Mouse (Mus musculus) stomach, embryonic 16.5 days (tissue): ENCODE data around the gene Dok5. TPM values are rescaled to one million over a fixed set of nuclear protein-coding genes. Genes with fewer than 3 reads are reported as not detected.

Source experiments
- ATAC-seq: fragments of 200-750 bp; cut with Nextera tagmentation; 2 replicates; pipeline ENCODE4 v1.8.0; 2017; ENCODE audit warnings: moderate number of reproducible peaks, moderate TSS enrichment; ENCODE audit not compliant: insufficient read depth, low FRiP score
- H3K27ac ChIP-seq: fragments of 300-500 bp; sonication (generic); 2 replicates; pipeline ENCODE4 v1.5.1; 2014; ENCODE audit warnings: low read length
- H3K27me3 ChIP-seq: fragments of 300-500 bp; sonication (generic); 2 replicates; pipeline ENCODE4 v1.6.1; 2014; ENCODE audit warnings: low read length, control low read depth, mixed read lengths; ENCODE audit not compliant: control insufficient read depth, insufficient read depth
- H3K36me3 ChIP-seq: fragments of 300-500 bp; sonication (generic); 2 replicates; pipeline ENCODE4 v1.6.1; 2014; ENCODE audit warnings: low read length; ENCODE audit not compliant: control insufficient read depth, insufficient read depth
- H3K4me1 ChIP-seq: fragments of 300-500 bp; sonication (generic); 2 replicates; pipeline ENCODE4 v1.6.1; 2014; ENCODE audit warnings: low read length, control low read depth, mixed read lengths; ENCODE audit not compliant: control insufficient read depth, insufficient read depth
- H3K4me2 ChIP-seq: fragments of 300-500 bp; sonication (generic); 2 replicates; pipeline ENCODE4 v1.6.1; 2014; ENCODE audit warnings: low read depth, low read length, mixed read lengths
- H3K4me3 ChIP-seq: fragments of 300-500 bp; sonication (generic); replicated peaks from 2 replicates; pipeline ENCODE4 v1.5.1; 2014; ENCODE audit warnings: mild to moderate bottlenecking, low read length
- H3K9ac ChIP-seq: fragments of 300-500 bp; sonication (generic); 2 replicates; pipeline ENCODE4 v1.6.1; 2014; ENCODE audit warnings: low read length
- H3K9me3 ChIP-seq: fragments of 300-500 bp; sonication (generic); replicated peaks from 2 replicates; pipeline ENCODE4 v1.6.1; 2016; ENCODE audit warnings: low read length, control low read depth; ENCODE audit not compliant: control insufficient read depth
- WGBS: fragments of 180-500 bp; shearing (Covaris S2); extraction: QIAGEN DNeasy Blood & Tissue Kit; methylation state at CpG from one replicate; pipeline ENCODE4 v1.1.7; 2014; 5-methylcytosine and 5-hydroxymethylcytosine counted together
- polyA plus RNA-seq: library from polyadenylated mRNA; unstranded; fragments of >200 nt; fragmentation: Nextera tagmentation; extraction: Ambion mirVana; gene quantifications from 2 replicates; pipeline ENCODE4 v1.2.1, GENCODE M21; 2015

The Dok5 gene
- polyA plus RNA-seq, 1 experiment from 2014 or later, result 3.5 TPM

DNA sequence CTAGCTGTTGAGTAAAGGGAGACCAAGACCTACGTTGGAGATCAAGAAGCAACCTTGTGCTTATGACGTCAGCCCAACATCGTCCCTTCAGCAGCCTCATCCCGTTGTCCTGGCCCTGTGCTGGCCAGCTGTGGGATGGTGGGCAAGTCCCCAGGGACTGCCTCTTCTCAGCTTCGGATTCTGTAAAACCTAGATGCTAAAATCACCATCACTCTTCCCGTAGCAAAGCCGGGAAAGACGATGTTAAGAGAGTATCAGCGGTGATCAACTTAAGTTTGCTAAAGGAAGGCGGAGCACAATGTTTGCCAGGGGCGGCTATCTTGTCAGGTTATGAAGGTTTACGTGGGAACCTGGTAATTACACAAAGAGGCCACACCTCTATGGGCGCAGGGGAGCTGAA, 826 bp upstream of the Dok5 start:
- Histone ChIP-seq H3K4me3 (no peak overlapping the region), H3K9ac (peak overlapping the region; percentile 67; the same call in 1 of the 2 replicates), H3K4me2 (no peak overlapping the region), H3K4me1 (peaks cover 3% of the 10 kb centered on the region; the same call in 1 of the 2 replicates), H3K9me3 (no peaks in the 10 kb centered on the region), H3K36me3 (no peaks in the 10 kb centered on the region), H3K27ac (no peak overlapping the region), H3K27me3 (peaks cover 22% of the 10 kb centered on the region; the same call in 1 of the 2 replicates)
- no peak for ATAC-seq
- WGBS, result 47% methylated on average over 13 of the region's 13 CpGs

GRCm38 (mm10) chr2:170731205-170731604, 402 bp upstream of the Dok5 start:
- peak overlapping the region; percentile 56 for H3K4me3 ChIP-seq
- H3K9me3 ChIP-seq, result no peaks in the 10 kb centered on the region
- H3K9ac ChIP-seq, result peak overlapping the region; percentile 67; the same call in 1 of the 2 replicates
- peak overlapping the region; percentile 82 for H3K4me2 ChIP-seq
- WGBS, result 13% methylated on average over 6 of the region's 6 CpGs
- H3K27ac ChIP-seq, result no peak overlapping the region
- H3K27me3 ChIP-seq, result peaks cover 22% of the 10 kb centered on the region; the same call in 1 of the 2 replicates
- peaks cover 3% of the 10 kb centered on the region; the same call in 1 of the 2 replicates for H3K4me1 ChIP-seq
- ATAC-seq, result peak; percentile 19; the same call in 1 of the 2 replicates
- H3K36me3 ChIP-seq, result no peaks in the 10 kb centered on the region

GRCm38 (mm10) chr2:170733671-170734070, 2.1 kb downstream of the Dok5 start:
- H3K4me2 ChIP-seq, result no peak overlapping the region
- ATAC-seq, result no peak
- H3K4me3 ChIP-seq, result no peak overlapping the region
- peaks cover 3% of the 10 kb centered on the region; the same call in 1 of the 2 replicates for H3K4me1 ChIP-seq
- H3K27me3 ChIP-seq, result peaks cover 22% of the 10 kb centered on the region; the same call in 1 of the 2 replicates
- no peaks in the 10 kb centered on the region for H3K9me3 ChIP-seq
- WGBS, result 97% methylated on average over 1 of the region's 1 CpGs
- no peak overlapping the region for H3K9ac ChIP-seq
- no peaks in the 10 kb centered on the region for H3K36me3 ChIP-seq
- no peak overlapping the region for H3K27ac ChIP-seq

GRCm38 (mm10) chr2:170734446-170734845, 2.8 kb downstream of the Dok5 start:
- Histone ChIP-seq H3K4me2 (no peak overlapping the region), H3K4me1 (peaks cover 3% of the 10 kb centered on the region; the same call in 1 of the 2 replicates), H3K9me3 (no peaks in the 10 kb centered on the region), H3K36me3 (no peaks in the 10 kb centered on the region), H3K27me3 (peaks cover 22% of the 10 kb centered on the region; the same call in 1 of the 2 replicates), H3K4me3 (no peak overlapping the region), H3K9ac (no peak overlapping the region), H3K27ac (no peak overlapping the region)
- 50% methylated on average over 3 of the region's 3 CpGs for WGBS
- ATAC-seq, result no peak

- Histone ChIP-seq H3K4me3 (no peak overlapping the region), H3K4me2 (no peak overlapping the region), H3K9ac (no peak overlapping the region), H3K4me1 (no peaks in the 10 kb centered on the region), H3K9me3 (no peaks in the 10 kb centered on the region), H3K27me3 (0 out of 2 replicates have a peak, but pooled peaks cover 3% of the 10 kb centered on the region), H3K27ac (no peak overlapping the region), H3K36me3 (no peaks in the 10 kb centered on the region)
- ATAC-seq, result no peak
- WGBS, result 80% methylated on average over 9 of the region's 9 CpGs
Measured at GRCm38 (mm10) chr2:170738446-170738845, 6.8 kb downstream of the Dok5 start.

DNA sequence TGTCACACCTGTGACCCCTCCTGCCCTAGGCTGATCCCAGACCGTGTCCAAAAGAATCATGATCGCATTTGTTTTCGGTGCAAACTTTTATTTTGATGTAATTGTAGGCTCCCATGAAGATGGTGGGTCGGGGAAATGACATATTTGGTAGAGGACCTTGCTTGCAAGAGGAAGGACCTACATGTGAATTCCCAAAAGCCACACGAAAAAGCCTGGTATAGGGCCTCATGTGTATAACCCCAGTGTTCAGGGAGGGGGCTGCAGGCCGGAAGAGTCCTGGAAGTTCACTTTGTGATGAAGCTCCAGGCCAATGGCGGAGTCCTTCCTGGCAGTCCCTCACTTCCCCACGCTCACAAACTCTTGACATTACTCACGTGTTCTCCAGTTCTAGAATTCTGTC, 7.3 kb downstream of the Dok5 start:
- ATAC-seq, result no peak
- H3K4me3 ChIP-seq, result no peak overlapping the region
- H3K36me3 ChIP-seq, result no peaks in the 10 kb centered on the region
- no peak overlapping the region for H3K9ac ChIP-seq
- H3K27ac ChIP-seq, result no peak overlapping the region
- no peaks in the 10 kb centered on the region for H3K9me3 ChIP-seq
- 83% methylated on average over 9 of the region's 9 CpGs for WGBS
- H3K4me2 ChIP-seq, result no peak overlapping the region
- H3K27me3 ChIP-seq, result no peaks in the 10 kb centered on the region
- no peaks in the 10 kb centered on the region; the same call in 1 of the 2 replicates for H3K4me1 ChIP-seq

- Histone ChIP-seq H3K9ac (no peak overlapping the region), H3K4me3 (no peak overlapping the region), H3K27me3 (no peaks in the 10 kb centered on the region), H3K4me1 (no peaks in the 10 kb centered on the region; the same call in 1 of the 2 replicates), H3K27ac (no peak overlapping the region), H3K4me2 (no peak overlapping the region), H3K36me3 (no peaks in the 10 kb centered on the region), H3K9me3 (no peaks in the 10 kb centered on the region)
- ATAC-seq, result no peak
- 48% methylated on average over 8 of the region's 8 CpGs for whole genome bisulfite sequencing
Measured at GRCm38 (mm10) chr2:170739713-170740365, 8.2 kb downstream of the Dok5 start.

DNA sequence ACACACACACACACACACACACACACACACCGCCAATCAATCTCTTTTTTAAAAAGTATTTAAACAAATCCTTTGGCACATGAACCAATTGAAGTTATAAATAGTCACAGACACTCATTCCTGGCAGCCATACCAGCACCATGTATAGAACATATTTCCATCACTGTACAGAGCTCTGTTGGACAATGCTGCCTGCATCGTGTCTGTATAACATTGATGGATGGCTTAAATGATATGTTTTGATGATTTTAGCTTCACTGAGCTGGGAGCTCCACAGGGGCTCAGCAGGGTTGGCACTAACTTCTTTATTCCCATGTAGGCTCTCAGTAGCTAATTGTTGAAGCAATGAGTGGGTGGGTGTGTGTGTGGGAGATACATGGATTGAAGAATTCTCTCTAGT, 11.9 kb downstream of the Dok5 start:
- WGBS, result 67% methylated on average over 2 of the region's 2 CpGs
- no peaks in the 10 kb centered on the region for H3K36me3 ChIP-seq
- H3K27me3 ChIP-seq, result no peaks in the 10 kb centered on the region
- no peaks in the 10 kb centered on the region; the same call in 1 of the 2 replicates for H3K4me1 ChIP-seq
- no peak overlapping the region for H3K9ac ChIP-seq
- no peak overlapping the region for H3K27ac ChIP-seq
- no peak overlapping the region for H3K4me3 ChIP-seq
- no peaks in the 10 kb centered on the region for H3K9me3 ChIP-seq
- H3K4me2 ChIP-seq, result no peak overlapping the region
- ATAC-seq, result no peak

DNA sequence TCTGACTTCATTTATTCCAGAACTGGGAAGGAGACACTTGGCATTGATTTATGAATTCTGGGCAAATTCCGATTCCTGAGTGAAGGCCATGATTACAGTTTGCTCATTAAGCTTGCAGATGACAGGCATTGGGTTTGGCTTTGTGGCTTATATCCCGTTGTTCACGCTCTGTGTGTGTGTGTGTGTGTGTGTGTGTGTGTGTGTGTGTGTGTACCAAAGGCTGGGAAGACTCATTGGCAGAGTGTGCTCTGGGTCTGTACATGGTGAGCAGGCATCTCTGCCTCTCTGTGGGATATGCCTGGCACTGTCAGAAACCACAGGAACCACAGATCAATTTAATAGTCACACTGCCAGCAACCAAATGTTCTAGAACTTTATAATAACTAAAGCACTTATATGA, 17.3 kb downstream of the Dok5 start:
- Histone ChIP-seq H3K4me2 (no peak overlapping the region), H3K27me3 (no peaks in the 10 kb centered on the region), H3K27ac (no peak overlapping the region), H3K9ac (no peak overlapping the region), H3K36me3 (no peaks in the 10 kb centered on the region), H3K4me3 (no peak overlapping the region), H3K4me1 (no peaks in the 10 kb centered on the region), H3K9me3 (no peaks in the 10 kb centered on the region)
- ATAC-seq, result no peak
- WGBS, result 69% methylated on average over 3 of the region's 3 CpGs
